Mouse (Mus musculus) limb, embryonic 10.5 days (tissue): ENCODE data around the gene Rap1gap2. TPM values are rescaled to one million over a fixed set of nuclear protein-coding genes. Genes with fewer than 3 reads are reported as not detected.

Experiments used
- DNase-seq: peaks from one replicate; pipeline ENCODE4 v3.0.0-alpha.2; 2017; ENCODE audit warnings: low spot score
- H3K27ac ChIP-seq: fragments of 300-500 bp; sonication (generic); 2 replicates; pipeline ENCODE4 v1.5.1; 2016; ENCODE audit warnings: mild to moderate bottlenecking
- H3K27me3 ChIP-seq: fragments of 300-500 bp; sonication (generic); 2 replicates; pipeline ENCODE4 v1.6.1; 2016; ENCODE audit warnings: low read depth, mild to moderate bottlenecking; ENCODE audit not compliant: poor library complexity, severe bottlenecking
- H3K36me3 ChIP-seq: fragments of 300-500 bp; sonication (generic); 2 replicates; pipeline ENCODE4 v1.6.1; 2016; ENCODE audit warnings: mild to moderate bottlenecking, moderate library complexity
- H3K4me1 ChIP-seq: fragments of 300-500 bp; sonication (generic); 2 replicates; pipeline ENCODE4 v1.6.1; 2016
- H3K4me3 ChIP-seq: fragments of 300-500 bp; sonication (generic); 2 replicates; pipeline ENCODE4 v1.5.1; 2016; ENCODE audit warnings: mild to moderate bottlenecking, moderate library complexity
- H3K9me3 ChIP-seq: fragments of 300-500 bp; sonication (generic); replicated peaks from 2 replicates; pipeline ENCODE4 v1.6.1; 2016; ENCODE audit warnings: mild to moderate bottlenecking
- WGBS: fragments of 180-500 bp; shearing (Covaris S2); methylation state at CpG from one replicate; pipeline ENCODE4 v1.1.7; 2016; 5-methylcytosine and 5-hydroxymethylcytosine counted together
- polyA plus RNA-seq: library from polyadenylated mRNA; unstranded; fragments of >200 nt; fragmentation: Nextera tagmentation; extraction: Ambion mirVana; gene quantifications from 2 replicates; pipeline ENCODE4 v1.2.1, GENCODE M21; 2016

Rap1gap2 gene
- polyA plus RNA-seq, 1 experiment from 2014 or later: 0.34 TPM

DNA sequence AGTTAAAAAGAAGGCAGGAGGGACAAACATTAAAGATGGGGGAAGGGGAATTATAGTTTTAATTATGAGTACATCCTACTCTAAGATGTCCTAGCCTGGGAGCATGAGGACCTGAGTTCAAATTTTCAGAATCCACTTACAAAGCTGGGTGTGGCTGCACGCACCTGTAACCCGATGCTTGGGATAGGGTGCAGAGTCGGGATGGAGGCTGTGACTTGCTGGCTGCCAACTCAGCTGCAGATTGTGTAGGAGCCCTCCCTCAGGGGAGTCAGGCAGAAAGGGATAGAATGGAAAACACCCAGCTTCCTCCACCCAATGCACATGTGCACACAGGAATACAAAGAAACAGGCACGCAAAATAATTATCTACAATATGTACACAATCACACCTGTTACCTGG, 2.7 kb upstream of the Rap1gap2 start:
- 70% methylated on average over 4 of the region's 4 CpGs for WGBS

DNA sequence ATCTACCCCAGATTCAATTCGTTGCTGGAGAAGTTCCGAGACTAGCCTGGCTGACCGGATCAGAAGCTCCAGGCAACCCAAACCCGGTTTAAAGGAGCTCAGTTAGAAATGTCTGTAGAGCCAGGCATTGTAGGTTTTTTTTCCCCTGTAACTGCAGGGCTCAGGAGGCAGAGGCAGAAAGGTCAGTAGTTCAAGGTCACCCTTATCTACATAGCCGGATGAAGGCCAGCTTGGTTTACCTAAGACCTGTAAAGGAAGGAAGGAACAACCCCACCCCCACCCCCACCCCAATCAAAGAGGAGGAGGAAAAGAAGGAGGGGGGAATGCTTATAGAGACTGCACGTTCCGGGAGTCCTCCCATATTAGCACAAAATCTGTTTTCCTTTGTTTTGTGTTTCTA, 722 bp upstream of the Rap1gap2 start:
- no peak for DNase-seq
- Histone ChIP-seq H3K27me3 (peaks cover 68% of the 10 kb centered on the region), H3K4me3 (no peak overlapping the region), H3K36me3 (no peaks in the 10 kb centered on the region), H3K4me1 (peaks cover 13% of the 10 kb centered on the region), H3K9me3 (no peaks in the 10 kb centered on the region), H3K27ac (no peak overlapping the region)
- 21% methylated on average over 7 of the region's 7 CpGs for WGBS

More for the DNA sequence above, 2.7 kb upstream of the Rap1gap2 start:
- no peak overlapping the region for H3K27ac ChIP-seq
- H3K27me3 ChIP-seq: peaks cover 73% of the 10 kb centered on the region
- H3K4me3 ChIP-seq: no peak overlapping the region
- no peak for DNase-seq
- H3K36me3 ChIP-seq: no peaks in the 10 kb centered on the region
- peaks cover 13% of the 10 kb centered on the region for H3K4me1 ChIP-seq
- no peaks in the 10 kb centered on the region for H3K9me3 ChIP-seq

DNA sequence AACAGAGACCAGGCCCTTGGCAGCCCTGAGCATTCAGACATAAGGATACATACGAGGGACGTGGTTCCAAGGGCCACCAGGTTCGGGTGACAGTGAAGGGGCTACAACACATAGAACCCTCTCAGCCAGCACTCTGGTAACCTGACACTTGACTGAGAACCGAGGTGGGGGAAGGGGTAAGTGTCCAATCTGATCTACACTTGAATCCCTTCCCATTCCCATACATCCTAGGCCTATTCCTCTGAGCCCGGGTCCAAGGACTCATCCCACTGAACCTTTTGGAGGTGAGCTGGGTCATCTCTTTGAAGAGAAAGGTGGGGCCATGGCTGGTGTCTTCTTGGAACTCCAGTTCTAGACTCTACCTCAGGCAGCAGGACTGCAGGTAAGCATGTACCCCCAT, 647 bp downstream of the Rap1gap2 start:
- Histone ChIP-seq H3K36me3 (no peaks in the 10 kb centered on the region), H3K4me1 (peaks cover 13% of the 10 kb centered on the region), H3K27me3 (peaks cover 68% of the 10 kb centered on the region), H3K9me3 (no peaks in the 10 kb centered on the region), H3K4me3 (no peak overlapping the region), H3K27ac (no peak overlapping the region)
- DNase-seq: no peak
- WGBS: 19% methylated on average over 5 of the region's 5 CpGs

DNA sequence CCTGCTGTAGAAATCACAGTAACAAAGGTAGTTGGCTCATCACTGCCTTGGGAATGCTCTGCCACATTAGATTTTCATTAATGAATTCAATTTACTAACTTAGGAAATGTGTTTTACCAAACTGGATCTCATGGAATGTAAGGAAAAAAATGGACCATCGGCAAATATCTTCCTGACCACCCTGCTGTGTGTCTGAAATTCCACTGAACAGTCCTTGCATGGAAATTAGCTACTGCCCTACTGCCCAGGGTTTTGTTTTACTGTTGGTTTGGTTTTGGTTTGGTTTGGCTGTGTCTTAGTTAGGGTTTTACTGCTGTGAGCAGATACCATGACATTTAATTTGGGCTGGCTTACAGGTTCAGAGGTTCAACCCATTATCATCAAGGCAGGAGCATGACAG, 8.4 kb downstream of the Rap1gap2 start:
- Histone ChIP-seq H3K9me3 (no peaks in the 10 kb centered on the region), H3K4me1 (no peaks in the 10 kb centered on the region), H3K36me3 (no peaks in the 10 kb centered on the region), H3K4me3 (no peak overlapping the region), H3K27ac (no peak overlapping the region), H3K27me3 (no peaks in the 10 kb centered on the region)
- WGBS: 94% methylated on average over 1 of the region's 1 CpGs
- DNase-seq: no peak

DNA sequence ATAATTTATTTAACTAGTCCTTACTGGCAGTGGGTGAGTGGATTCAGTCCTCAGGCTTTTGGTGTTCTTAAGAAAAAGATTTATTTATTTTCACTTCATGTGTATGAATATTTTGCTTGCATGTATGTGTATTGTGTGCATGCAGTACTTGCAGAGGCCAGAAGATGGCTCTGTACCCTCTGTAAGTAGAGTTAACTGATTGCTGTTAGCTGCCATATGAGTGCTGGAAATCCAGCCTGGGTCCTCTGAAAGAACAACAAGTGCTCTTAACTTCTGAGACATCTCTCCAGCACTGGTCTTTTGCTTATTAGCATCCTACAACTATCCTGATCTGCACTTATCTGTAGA, 12.8 kb downstream of the Rap1gap2 start:
- H3K4me1 ChIP-seq: no peaks in the 10 kb centered on the region

DNA sequence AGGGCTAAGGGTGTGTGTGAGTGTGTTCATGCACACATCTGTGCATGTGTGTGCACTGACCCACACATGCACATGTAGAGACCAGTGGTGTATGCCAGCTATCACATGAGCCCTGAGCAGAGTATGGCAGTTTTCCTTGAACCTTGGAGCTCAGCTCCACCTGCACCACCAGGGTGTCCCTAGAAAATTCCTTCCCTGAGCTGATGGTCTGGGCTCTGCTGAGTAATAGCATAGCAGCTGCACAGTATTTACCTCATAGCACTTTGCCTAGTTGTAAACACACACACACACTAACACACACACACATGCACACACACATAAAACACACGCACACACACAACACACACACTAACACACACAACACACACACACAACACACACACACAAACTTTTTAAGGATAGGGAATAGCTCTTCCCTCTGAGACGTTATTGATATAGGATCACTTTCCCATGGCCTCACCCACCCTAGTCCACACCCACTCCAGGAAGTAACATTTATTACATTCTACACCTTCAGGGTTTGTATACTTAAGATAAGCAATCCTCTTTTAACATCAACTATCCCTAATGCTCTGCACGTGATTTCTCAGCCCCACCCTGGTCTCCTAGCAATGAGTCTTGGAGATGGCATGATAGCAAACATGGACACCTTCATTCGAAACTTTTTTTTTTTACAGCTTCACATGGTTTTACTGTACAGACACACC, 13.3 kb downstream of the Rap1gap2 start:
- H3K4me1 ChIP-seq: no peaks in the 10 kb centered on the region
- H3K9me3 ChIP-seq: no peaks in the 10 kb centered on the region
- no peak for DNase-seq
- no peaks in the 10 kb centered on the region for H3K36me3 ChIP-seq
- peaks cover 8% of the 10 kb centered on the region for H3K27me3 ChIP-seq
- H3K27ac ChIP-seq: no peak overlapping the region
- 80% methylated on average over 4 of the region's 4 CpGs for WGBS
- no peak overlapping the region for H3K4me3 ChIP-seq

More for the DNA sequence above, 12.8 kb downstream of the Rap1gap2 start:
- no peak overlapping the region for H3K4me3 ChIP-seq
- no peak overlapping the region for H3K27ac ChIP-seq
- H3K27me3 ChIP-seq: peaks cover 3% of the 10 kb centered on the region; the same call in 1 of the 2 replicates
- DNase-seq: no peak
- no peaks in the 10 kb centered on the region for H3K36me3 ChIP-seq
- no peaks in the 10 kb centered on the region for H3K9me3 ChIP-seq

DNA sequence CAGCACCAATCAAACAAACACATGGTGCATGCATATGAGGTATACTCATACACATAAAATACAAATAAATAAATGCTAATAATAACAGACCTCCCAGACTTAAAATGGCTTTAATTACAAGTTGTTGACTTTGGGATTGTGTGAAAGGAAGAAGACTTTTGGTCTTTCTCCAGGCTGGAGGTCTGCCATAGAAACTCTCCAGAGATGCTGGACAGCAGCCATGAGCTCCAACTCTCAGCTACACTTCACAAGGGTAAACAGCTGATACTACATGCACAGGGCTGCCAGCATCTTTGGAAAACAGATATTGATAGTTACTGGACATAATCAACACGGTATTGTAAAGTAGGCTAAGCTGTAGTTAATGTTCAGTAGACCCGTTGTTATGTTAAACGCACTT, 18.5 kb downstream of the Rap1gap2 start:
- 82% methylated on average over 3 of the region's 3 CpGs for WGBS
- Histone ChIP-seq H3K4me3 (no peak overlapping the region), H3K36me3 (no peaks in the 10 kb centered on the region), H3K4me1 (peaks cover 9% of the 10 kb centered on the region), H3K27me3 (peaks cover 60% of the 10 kb centered on the region), H3K27ac (no peak overlapping the region), H3K9me3 (no peaks in the 10 kb centered on the region)
- DNase-seq: no peak

DNA sequence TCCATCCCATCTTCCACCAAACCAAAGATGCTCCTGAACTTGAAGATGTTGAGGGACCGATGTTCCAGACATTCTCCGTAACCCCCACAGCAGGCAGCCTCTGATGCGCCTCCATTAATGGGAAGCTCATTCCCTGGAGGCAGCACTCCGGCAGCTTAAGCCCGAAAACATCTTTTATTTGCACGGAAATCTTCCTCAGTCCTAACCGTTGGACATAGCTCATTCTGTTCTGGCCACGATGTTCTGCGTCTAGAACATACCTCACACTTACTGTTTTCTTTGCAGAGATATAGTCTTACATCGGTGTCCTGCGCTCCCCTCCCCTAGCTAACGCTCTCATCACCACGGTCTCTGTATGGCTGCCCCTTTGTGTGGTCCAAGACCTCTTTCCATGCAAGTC, 20.0 kb downstream of the Rap1gap2 start:
- H3K4me3 ChIP-seq: no peak overlapping the region

DNA sequence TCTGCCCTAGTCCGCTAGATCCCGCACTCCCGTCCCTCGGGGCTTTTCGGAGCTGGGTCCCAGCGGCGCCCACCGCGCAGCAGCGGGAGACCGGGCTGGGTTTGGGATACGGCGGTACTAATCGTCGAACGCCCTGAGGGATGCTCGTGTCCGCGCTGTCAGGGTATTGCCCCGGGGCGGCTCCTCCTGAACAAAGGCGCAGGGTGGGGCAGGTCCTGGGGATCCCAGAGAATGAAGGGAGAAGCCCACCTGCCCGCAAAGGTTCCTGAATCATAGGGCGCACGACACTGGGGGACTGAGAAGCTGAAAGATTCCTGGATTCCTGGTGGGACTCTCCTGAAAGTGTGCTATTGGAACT, 20.5 kb downstream of the Rap1gap2 start:
- Histone ChIP-seq H3K27me3 (peaks cover 78% of the 10 kb centered on the region), H3K4me1 (peaks cover 9% of the 10 kb centered on the region), H3K4me3 (peak overlapping the region; percentile 52), H3K27ac (no peak overlapping the region), H3K36me3 (no peaks in the 10 kb centered on the region), H3K9me3 (no peaks in the 10 kb centered on the region)
- under 1% methylated on average over 25 of the region's 25 CpGs for WGBS
- DNase-seq: peak; percentile 33

More for the DNA sequence above, 20.0 kb downstream of the Rap1gap2 start:
- no peaks in the 10 kb centered on the region for H3K9me3 ChIP-seq
- no peaks in the 10 kb centered on the region for H3K36me3 ChIP-seq
- no peak for DNase-seq
- H3K27me3 ChIP-seq: peaks cover 73% of the 10 kb centered on the region
- 34% methylated on average over 13 of the region's 13 CpGs for WGBS
- H3K4me1 ChIP-seq: peaks cover 9% of the 10 kb centered on the region
- H3K27ac ChIP-seq: no peak overlapping the region

DNA sequence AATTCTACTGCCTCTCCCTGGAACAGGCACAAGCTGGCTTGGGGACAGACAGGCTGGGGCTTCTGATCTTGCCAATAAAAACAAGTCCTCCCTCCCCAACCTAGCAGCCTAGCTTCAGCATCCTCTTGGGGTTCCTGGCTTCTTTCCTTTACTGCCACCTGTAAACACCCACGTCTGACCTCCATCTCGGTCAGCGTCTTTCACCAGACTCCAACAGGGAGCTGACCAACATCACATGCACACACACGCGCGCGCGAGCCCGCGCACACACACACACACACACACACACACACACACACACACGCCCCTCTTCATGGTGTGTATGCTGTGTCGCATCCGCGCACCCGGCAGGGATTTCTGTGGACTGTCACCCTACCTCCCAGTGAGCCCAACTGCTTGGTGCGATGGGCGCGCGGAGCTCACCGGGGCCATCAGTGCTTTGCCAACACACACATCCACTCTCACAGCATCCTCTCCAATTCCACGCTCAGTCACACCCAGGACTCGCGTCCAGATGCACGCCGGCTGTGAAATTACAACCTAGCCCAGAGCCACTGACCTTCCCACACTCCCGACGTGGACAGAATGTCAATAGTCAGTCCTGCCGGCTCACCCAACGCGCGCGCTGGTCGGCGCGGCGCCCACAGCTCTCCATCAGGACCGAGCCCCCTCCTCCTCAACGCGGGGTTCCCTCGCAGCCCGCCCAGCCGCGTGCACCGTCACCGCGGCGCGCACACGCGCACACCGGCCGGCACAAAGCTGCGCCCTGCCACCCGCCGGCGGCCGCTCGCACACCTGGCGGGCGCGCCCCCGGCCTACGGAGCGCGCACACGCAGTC, 21.1 kb downstream of the Rap1gap2 start:
- Histone ChIP-seq H3K27me3 (peaks cover 83% of the 10 kb centered on the region), H3K36me3 (no peaks in the 10 kb centered on the region), H3K4me3 (peak overlapping the region; percentile 52), H3K4me1 (peaks cover 9% of the 10 kb centered on the region), H3K9me3 (no peaks in the 10 kb centered on the region), H3K27ac (no peak overlapping the region)
- no peak for DNase-seq
- 4% methylated on average over 66 of the region's 66 CpGs for WGBS

DNA sequence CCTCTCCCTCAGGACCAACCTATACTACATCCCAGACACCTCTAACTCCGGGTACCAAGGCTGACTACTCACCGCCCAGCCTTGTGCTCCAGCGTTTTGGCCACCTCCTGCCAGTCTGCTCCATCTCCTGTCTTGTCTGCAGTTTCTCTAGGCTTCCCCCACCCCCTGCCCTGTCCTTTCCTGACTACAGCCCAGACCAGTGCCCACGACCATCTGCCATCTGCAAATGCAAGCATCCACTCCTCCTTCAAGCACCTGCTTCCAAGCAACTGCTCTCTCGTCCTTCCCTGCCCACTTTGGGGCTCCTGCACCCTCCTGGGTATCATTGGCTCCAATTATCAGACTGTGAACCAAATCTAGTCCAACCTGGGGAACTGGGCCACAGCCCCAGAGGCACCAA, 24.3 kb downstream of the Rap1gap2 start:
- DNase-seq: no peak
- 71% methylated on average over 5 of the region's 5 CpGs for WGBS

DNA sequence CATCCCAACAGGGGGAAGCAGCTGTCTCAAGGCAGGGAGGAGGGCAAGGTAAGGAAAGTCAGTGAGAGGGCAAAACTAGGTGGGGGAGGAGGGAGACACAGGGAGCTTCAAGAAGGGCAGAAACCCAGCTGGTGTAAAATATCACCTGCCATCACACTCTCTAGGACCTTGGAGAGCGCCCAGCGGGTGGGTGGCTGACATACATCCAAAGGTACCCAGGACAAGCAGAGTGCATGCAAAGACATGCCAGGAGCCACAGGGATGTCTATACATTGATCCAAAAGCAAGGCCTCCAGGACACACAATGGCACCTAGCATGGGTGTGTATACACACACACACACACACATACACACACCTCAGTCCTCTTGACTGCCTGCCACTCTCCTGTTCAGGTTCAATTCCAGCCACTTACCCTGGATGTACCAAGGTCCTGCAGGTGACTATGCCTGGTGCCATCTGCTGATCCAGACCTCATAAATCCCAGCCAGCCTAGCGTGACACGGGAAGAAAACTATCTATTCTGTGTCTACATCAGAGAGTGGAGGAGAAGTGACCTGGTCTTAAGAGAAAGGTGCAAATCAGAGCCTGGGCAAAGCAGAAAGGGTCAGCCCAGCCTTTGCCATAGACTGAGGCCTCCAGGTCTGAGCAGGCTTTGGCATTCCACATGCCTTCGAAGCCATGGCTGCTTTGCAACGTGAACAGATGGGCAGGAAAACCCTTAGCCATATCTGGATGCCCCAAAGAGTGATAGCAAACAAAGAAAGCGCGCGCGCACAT, 25.6 kb downstream of the Rap1gap2 start:
- peak; percentile 67 for DNase-seq
- H3K4me3 ChIP-seq: no peak overlapping the region
- no peaks in the 10 kb centered on the region for H3K9me3 ChIP-seq
- peaks cover 52% of the 10 kb centered on the region for H3K27me3 ChIP-seq
- no peak overlapping the region for H3K27ac ChIP-seq
- peaks cover 17% of the 10 kb centered on the region for H3K4me1 ChIP-seq
- WGBS: 68% methylated on average over 10 of the region's 10 CpGs
- H3K36me3 ChIP-seq: no peaks in the 10 kb centered on the region

More for the DNA sequence above, 24.3 kb downstream of the Rap1gap2 start:
- H3K4me3 ChIP-seq: no peak overlapping the region
- peaks cover 65% of the 10 kb centered on the region for H3K27me3 ChIP-seq
- H3K4me1 ChIP-seq: peaks cover 19% of the 10 kb centered on the region
- H3K36me3 ChIP-seq: no peaks in the 10 kb centered on the region
- no peak overlapping the region for H3K27ac ChIP-seq
- no peaks in the 10 kb centered on the region for H3K9me3 ChIP-seq

DNA sequence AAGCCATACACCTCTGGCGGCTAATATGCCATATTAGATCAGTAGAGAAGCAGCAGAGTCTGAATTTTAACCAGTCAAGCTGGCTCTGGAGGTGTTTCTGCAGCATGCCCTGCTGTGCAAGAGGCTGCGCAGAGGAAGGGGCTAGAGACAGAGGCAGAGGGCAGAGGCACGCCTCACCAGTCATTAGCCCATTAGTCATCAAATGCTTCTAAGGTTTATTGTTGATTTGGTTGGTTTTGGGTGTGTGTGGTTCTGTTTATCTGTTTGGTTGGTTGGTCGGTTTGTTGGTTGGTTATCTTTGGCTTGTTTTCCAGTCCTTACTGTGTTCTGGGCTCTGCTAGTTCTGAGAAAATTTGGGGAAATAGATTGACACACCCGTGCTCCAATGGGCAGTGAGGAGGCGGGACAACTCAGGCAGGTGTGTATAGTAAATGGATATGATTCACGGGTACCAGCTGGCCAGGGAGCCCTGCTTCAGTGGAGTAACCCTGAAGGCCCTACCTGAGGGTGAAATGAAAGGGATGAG, 26.8 kb downstream of the Rap1gap2 start:
- H3K36me3 ChIP-seq: no peaks in the 10 kb centered on the region
- peaks cover 40% of the 10 kb centered on the region for H3K27me3 ChIP-seq
- WGBS: 74% methylated on average over 7 of the region's 7 CpGs
- no peak for DNase-seq
- no peaks in the 10 kb centered on the region for H3K9me3 ChIP-seq
- H3K4me1 ChIP-seq: peaks cover 10% of the 10 kb centered on the region
- no peak overlapping the region for H3K27ac ChIP-seq
- no peak overlapping the region for H3K4me3 ChIP-seq
